Mouse (Mus musculus) naive thymus-derived CD4-positive, alpha-beta T cell, adult 2 months (primary cell): ENCODE measurements at regions not wholly inside any gene's neighbourhood (a gene's known extent, or its start where the extent isn't known, plus 50 kb on each side); places are given as distances from the start of the nearest gene placed in this dataset.

Experiments
- DNase-seq: peaks from one replicate; pipeline ENCODE4 v3.0.0-alpha.2; 2011; ENCODE audit warnings: low read depth

DNA sequence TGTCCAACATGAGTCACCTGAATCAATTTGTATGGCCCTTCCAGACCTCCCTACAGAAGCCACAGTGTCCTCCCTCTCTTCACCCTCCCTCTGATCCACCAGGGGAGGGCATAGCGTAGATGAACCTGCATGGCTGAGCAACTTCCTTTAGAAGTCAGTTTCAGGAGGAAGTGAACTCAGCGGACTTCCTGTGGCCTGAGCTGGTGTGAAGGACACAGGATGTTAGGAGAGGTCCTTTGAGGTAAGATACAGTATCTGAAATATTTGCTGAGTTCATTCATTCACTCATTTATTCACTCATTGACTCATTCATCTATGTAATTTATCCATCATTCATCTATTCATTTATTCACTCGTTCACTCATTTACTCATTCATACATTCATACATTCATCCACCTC is 152.6 kb downstream of the Chst1 start:
- DNase-seq: no peak

GRCm38 (mm10) chr2:92752794-92753193 is 153.3 kb downstream of the Chst1 start:
- DNase-seq: no peak

DNA sequence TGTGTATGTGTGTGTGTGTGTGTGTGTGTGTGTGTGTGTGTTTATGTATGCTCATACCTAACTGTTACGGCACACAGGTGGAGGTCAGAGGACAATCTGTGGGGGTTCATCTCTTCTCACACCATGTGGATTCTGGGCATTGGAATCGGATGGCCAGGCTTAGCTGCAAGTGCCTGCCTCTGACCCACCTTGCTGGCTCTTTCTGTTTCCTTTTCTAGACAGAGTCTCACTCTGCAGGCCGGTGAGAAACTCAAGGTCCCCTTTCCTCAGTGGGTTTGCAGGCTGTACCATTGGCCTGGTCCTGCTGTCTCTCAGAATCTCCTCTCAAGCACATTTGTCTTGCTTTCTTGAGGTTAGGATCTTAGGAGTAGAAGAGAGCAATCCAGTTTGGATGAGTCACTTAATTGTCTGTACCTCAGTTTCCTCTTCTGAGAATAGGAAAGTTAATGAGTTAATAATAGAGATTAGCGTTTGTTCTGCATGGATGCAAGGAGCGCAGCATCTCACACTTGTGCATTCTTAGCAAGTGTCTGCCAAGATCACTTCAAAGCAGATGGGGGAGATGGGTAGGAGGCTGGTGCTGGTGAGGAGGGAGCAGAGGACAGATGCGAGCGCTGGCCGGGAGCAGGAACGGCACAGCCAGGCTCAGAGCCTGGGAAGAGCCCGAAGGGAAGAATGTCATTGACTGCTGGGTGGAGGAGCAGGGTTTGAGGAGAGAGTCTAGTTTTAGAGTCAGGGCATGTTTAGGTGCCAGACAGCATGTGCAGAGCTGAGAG is 155.2 kb downstream of the Chst1 start:
- no peak for DNase-seq

DNA sequence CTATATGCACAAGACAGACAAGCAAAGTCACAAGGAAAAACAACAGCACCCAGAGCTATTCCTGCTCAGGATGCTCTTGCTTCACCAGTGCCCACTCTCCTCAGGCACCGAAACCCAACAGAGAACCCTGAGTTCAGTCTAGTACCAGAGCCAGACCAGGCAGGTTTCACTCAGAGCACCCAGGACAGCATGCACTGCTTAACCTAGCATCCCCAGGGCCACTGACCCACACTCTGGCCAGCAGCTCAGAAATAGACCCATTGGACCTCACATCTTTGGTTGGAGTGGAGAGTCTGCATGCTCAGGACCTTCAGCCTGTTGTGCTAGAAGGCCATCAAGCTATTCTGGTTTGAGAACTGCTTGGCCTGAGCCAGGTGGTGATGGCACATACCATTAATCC is 157.0 kb downstream of the Chst1 start:
- DNase-seq: no peak

GRCm38 (mm10) chr2:92758775-92759174 is 156.1 kb upstream of the Syt13 start:
- no peak for DNase-seq

GRCm38 (mm10) chr2:92763881-92764635 is 150.8 kb upstream of the Syt13 start:
- DNase-seq: no peak

- DNase-seq: no peak
These were observed 147.4 kb upstream of the Syt13 start for GRCm38 (mm10) chr2:92767476-92768005.

DNA sequence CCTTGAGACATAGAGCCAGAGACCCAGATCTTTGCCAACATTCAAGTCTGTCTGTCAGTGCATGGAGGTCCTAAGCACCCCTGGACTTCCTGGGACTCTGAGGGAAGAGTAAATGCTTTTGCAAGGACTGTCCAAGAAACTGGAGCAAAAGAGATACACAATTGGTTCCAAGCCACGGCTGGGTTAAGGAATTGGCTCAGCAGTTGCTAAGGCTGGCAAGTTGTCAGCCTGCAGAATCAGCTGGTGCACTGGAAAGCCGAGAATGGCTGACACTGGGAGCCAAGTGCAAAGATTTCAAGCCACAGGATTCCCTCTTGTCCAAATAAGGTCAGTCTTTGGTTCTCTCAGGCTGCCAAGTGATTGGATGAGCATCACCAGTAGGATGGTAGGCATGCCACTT is 146.8 kb upstream of the Syt13 start:
- DNase-seq: no peak

GRCm38 (mm10) chr2:92769061-92769460 is 145.8 kb upstream of the Syt13 start:
- DNase-seq: no peak

GRCm38 (mm10) chr2:92770098-92770497 is 144.8 kb upstream of the Syt13 start:
- no peak for DNase-seq

DNA sequence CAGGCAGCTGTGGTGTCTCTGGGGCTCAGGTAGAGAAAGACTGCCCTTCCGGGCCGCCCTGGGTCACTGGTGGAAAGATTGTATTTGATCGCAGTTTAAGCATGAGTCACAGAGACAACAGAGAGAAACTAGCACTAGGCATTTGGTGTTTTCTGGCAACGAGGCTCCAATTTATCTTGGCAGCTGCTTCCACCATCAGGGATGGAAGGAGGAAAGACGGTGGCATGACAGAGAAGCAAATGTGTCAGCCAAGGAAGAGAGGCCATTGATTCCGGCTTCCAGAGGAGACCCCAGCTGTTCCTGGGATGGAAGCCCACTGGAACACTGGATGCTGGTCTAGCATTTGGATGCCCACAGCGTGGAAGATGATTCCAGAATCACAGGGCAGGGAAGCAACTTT is 142.3 kb upstream of the Syt13 start:
- DNase-seq: no peak

DNA sequence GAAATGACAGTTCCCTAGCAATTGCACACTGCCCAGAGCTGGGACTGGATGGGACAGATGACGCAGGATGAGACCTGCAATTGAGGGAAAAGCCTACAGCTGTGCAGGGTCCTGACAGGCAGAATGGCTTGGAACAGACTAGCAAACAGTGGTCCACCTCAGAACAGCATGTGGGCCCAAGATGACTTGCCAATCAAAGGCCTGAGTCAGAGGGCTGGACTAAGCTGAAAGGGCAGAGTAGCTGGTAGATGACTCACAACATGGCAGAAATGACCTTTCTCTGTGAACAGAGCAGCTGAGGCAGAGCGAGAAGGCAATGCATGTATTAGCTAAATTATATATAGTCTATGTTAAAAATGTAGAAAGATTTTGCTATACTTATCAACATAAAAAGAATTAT is 138.4 kb upstream of the Syt13 start:
- no peak for DNase-seq

GRCm38 (mm10) chr2:92779101-92779500 is 135.8 kb upstream of the Syt13 start:
- DNase-seq: no peak

DNA sequence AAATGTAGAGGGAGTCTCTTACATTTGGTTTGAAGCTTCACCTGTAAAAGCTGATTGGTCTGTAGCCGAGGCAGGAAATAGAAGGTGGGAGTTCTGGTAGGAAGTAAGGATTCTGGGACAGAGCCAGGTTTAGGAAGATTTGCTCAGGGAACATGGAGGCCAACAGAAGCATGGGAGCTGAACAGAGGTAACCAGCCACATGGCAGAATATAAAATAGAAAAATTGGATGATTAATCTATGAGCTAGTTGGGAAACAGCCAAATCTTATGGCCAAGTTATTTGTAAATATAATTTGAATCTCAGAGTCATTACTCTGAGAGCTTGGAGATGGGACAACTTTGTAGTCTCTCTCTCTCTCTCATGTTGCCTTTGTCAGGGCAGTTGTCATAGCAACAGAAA is 134.9 kb upstream of the Syt13 start:
- DNase-seq: no peak

- DNase-seq: no peak
These were observed 133.4 kb upstream of the Syt13 start for GRCm38 (mm10) chr2:92781451-92781850.

DNA sequence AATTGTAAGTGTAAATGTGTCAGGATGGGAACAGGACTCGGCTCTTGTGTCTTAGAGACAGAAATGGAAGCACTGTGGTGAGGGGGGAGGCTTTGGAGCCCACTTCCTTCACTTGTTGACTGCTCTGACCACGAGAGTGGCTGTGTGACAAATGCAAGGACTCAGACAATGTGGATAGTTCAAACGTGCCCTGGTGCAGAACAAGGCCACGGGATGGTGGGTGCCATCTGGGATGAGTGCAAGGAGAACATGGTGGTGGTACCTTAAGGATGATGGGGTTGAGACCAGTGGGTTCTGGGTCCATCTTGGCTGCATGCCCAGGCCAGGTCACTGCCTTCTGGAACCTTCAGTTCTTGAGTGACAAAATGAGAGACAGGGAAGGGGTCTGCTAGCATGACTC is 132.3 kb upstream of the Syt13 start:
- no peak for DNase-seq

DNA sequence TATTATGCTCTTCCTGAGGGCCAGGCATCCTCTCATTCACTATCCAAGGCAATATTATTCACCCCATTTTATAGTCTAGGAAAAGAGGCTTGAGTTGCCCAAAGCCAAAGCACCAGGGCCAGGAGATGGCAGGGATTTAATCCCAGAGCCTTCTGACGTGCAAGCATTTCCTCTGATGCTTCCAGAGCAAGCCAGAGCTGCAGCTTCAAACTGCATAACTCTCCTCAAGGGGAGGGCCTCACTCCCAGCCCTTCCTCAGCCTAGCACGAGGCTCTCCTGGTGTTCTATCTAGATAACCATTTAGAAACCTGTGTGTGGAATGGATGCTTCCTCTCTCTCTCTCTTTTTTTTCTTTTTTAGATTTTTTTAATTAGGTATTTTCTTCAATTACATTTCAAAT is 130.0 kb upstream of the Syt13 start:
- DNase-seq: no peak

DNA sequence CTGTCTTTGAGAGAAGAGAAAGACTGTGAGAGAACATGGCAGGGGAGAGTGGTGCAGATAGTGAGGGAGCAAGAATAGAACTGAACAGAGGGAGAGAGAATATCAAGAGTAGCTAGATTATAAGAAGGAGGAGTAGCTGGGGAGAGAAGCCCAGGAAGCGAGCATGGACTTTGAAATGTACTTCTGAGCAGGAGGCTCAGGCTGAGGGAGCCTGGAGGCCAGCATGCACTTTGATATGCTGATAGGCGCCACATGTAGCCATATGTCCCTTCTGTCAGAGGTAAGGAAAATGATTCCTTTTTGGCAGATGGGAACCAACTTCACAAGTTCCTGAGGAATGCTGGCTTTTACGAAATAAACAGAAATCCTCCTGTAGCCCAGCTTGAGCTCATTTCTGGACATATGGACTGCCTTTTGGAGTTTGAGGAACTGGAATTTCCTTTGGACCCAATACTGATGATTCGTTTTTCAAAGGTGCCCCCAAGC is 126.9 kb upstream of the Syt13 start:
- no peak for DNase-seq

- DNase-seq: no peak
These were observed 126.0 kb upstream of the Syt13 start for GRCm38 (mm10) chr2:92788875-92789274.

DNA sequence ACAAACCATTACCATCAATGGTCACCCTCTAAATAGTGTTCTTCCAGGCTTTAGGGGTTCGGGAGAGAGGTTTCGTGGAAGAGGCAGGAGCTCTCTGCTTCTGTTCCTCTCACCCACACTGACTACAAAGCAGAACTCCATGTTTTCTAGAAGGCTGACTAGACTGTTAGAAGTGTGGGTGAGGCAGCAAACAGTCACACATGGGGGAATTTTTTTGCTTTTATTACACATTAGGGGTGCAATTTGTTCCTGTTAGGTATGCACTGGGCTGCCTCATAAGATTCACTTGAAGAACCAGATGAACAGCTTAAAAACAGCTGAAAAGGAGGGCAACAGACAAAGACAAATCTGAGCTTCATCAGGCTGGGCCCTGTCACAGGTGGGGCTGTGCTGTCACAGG is 124.5 kb upstream of the Syt13 start:
- no peak for DNase-seq

GRCm38 (mm10) chr2:92799770-92800169 is 115.1 kb upstream of the Syt13 start:
- no peak for DNase-seq

GRCm38 (mm10) chr2:92800667-92801066 is 114.2 kb upstream of the Syt13 start:
- DNase-seq: no peak

GRCm38 (mm10) chr2:92804916-92805315 is 110.0 kb upstream of the Syt13 start:
- DNase-seq: no peak
